In the genomic region with DNA sequence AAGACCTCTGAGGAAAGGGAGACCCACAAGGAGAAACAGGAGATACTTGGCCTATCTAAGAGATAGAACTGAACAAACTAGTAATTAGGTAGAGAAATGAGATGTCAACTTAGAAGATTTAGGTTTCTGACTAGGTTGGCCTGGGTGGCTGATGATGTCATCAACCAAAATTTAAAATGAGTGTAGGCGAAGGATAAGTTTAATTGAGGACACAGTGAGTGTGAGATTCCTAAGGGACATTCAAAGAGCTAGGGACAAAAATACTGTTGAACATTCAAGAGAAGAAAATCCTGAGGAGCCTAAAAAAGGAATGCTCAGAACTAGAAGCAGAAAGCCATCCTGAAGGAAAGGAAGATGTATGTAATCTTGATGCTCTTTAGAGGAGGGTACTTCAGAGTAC, we compare ENCODE assay signal across 31 mouse cellular contexts. TPM values are rescaled to one million over a fixed set of nuclear protein-coding genes. Genes with fewer than 3 reads are reported as not detected.
DNase-seq lines count a peak whose midpoint lies in the region; ATAC-seq and TF ChIP-seq lines count a peak whose summit lies in the region.
"Had no signal": no experiment of that assay in that cellular context is flagged by ENCODE, and none has a peak within 500 bp of the region (broad histone marks: within the 10 kb centered on the region; RNA-seq: fewer than 3 reads in every experiment).

No protein-coding gene starts in this region.

- no peak overlapping the region for H3K4me3 ChIP-seq in midbrain, embryonic 11.5 days (ENCODE audit: low read depth, low read length)
- H3K4me3 ChIP-seq in midbrain, embryonic 10.5 days: no peak overlapping the region
- H3K4me3 ChIP-seq in gastrocnemius, adult 2 months: no peak overlapping the region
- H3K4me3 ChIP-seq: embryonic facial prominence, embryonic 13.5 days; embryonic facial prominence, embryonic 15.5 days; erythroblast, embryonic 14.5 days; forebrain, embryonic 10.5 days; forebrain, embryonic 12.5 days had no signal

- H3K4me1 ChIP-seq in midbrain, embryonic 11.5 days (ENCODE audit: control insufficient read depth, insufficient read depth, low read length): no peaks in the 10 kb centered on the region
- H3K4me1 ChIP-seq in midbrain, embryonic 10.5 days: no peaks in the 10 kb centered on the region
- H3K4me1 ChIP-seq: embryonic facial prominence, embryonic 13.5 days; embryonic facial prominence, embryonic 15.5 days; forebrain, embryonic 10.5 days; forebrain, embryonic 12.5 days had no signal

- intact Hi-C loops in gastrocnemius, adult 2 months (cut with DNase I): no loop called here

- no peak for TF ChIP-seq CTCF in gastrocnemius, adult 2 months (IDR thresholded peaks at IDR 0.05)

- H3K36me3 ChIP-seq in midbrain, embryonic 11.5 days (ENCODE audit: control insufficient read depth, insufficient read depth, low read length): no peaks in the 10 kb centered on the region
- no peaks in the 10 kb centered on the region for H3K36me3 ChIP-seq in midbrain, embryonic 10.5 days
- H3K36me3 ChIP-seq: embryonic facial prominence, embryonic 13.5 days; embryonic facial prominence, embryonic 15.5 days; forebrain, embryonic 10.5 days; forebrain, embryonic 12.5 days; G1E had no signal

- no peak overlapping the region for H3K4me2 ChIP-seq in midbrain, embryonic 11.5 days
- H3K4me2 ChIP-seq: embryonic facial prominence, embryonic 13.5 days; embryonic facial prominence, embryonic 15.5 days; forebrain, embryonic 12.5 days had no signal

- no peak overlapping the region for H3K27ac ChIP-seq in midbrain, embryonic 11.5 days (ENCODE audit: low read depth, low read length)
- no peak overlapping the region for H3K27ac ChIP-seq in midbrain, embryonic 10.5 days (replicated peaks)
- no peak overlapping the region for H3K27ac ChIP-seq in gastrocnemius, adult 2 months
- H3K27ac ChIP-seq: embryonic facial prominence, embryonic 13.5 days; embryonic facial prominence, embryonic 15.5 days; forebrain, embryonic 10.5 days; forebrain, embryonic 12.5 days had no signal

- no peak for DNase-seq in frontal cortex, postnatal 10 days (ENCODE audit: low spot score in 2 of 2)
- peak; percentile 45 for DNase-seq in midbrain, embryonic 11.5 days (ENCODE audit: low spot score, missing footprints)
- DNase-seq in midbrain, embryonic 10.5 days (ENCODE audit: low spot score): no peak
- DNase-seq in gastrocnemius, adult 2 months: no peak
- DNase-seq: adrenal gland, adult 8-10 months; adrenal gland, postnatal 14 days; adrenal gland, postnatal 36 days; B cell, adult 2 months; cerebellum, adult 11 months; cerebellum, adult 18-20 months; cerebellum, adult 8-10 months; cerebellum, adult 9-11 months; cerebellum, postnatal 14 days; cerebellum, postnatal 36 days; embryo, embryonic 11 days had no signal

- H3K9me3 ChIP-seq in midbrain, embryonic 11.5 days (ENCODE audit: control insufficient read depth, low read length): no peaks in the 10 kb centered on the region
- H3K9me3 ChIP-seq in midbrain, embryonic 10.5 days (replicated peaks): no peaks in the 10 kb centered on the region
- H3K9me3 ChIP-seq: embryonic facial prominence, embryonic 13.5 days; embryonic facial prominence, embryonic 15.5 days; forebrain, embryonic 10.5 days; forebrain, embryonic 12.5 days; G1E had no signal

- ATAC-seq in frontal cortex, adult (ENCODE audit: low TSS enrichment): peak; percentile 62
- no peak for ATAC-seq in midbrain, embryonic 11.5 days (ENCODE audit: low FRiP score)
- ATAC-seq: activated CD4-positive, CD25-positive, alpha-beta regulatory T cell, adult 4 months; CD4-positive, CD25-positive, alpha-beta regulatory T cell, adult 4 months; forebrain, embryonic 14.5 days; forebrain, embryonic 16.5 days; Patski had no signal

- H3K27me3 ChIP-seq in midbrain, embryonic 11.5 days (ENCODE audit: control insufficient read depth, insufficient read depth, low read length): no peaks in the 10 kb centered on the region
- H3K27me3 ChIP-seq in midbrain, embryonic 10.5 days (ENCODE audit: low read depth, poor library complexity, severe bottlenecking): no peaks in the 10 kb centered on the region
- H3K27me3 ChIP-seq: CH12.LX; embryonic facial prominence, embryonic 13.5 days; embryonic facial prominence, embryonic 15.5 days; forebrain, embryonic 12.5 days; Patski had no signal

- no peak overlapping the region for H3K9ac ChIP-seq in midbrain, embryonic 11.5 days (ENCODE audit: low read length)
- H3K9ac ChIP-seq: embryonic facial prominence, embryonic 13.5 days; embryonic facial prominence, embryonic 15.5 days; forebrain, embryonic 12.5 days had no signal

- WGBS in midbrain, embryonic 11.5 days: 94% methylated on average over 1 of the region's 1 CpGs
- 95% methylated on average over 1 of the region's 1 CpGs for WGBS in midbrain, embryonic 10.5 days

RNA-seq across cellular contexts. Expression of gene Gm42669, which starts 8.7 kb away (rescaled TPM):
- polyA plus RNA-seq in midbrain, embryonic 11.5 days (2014; fragmentation: Nextera tagmentation; extraction: Ambion mirVana): 0.18 and 0.31 TPM in 2 replicates
- 0.15 and 0.26 TPM in 2 replicates for polyA plus RNA-seq in midbrain, embryonic 10.5 days (2016; fragmentation: Nextera tagmentation; extraction: Ambion mirVana)
- total RNA-seq in gastrocnemius, adult 2 months (2021): under 1 TPM in 1 of 2 experiments, not detected in 1; 0.08 TPM
- total RNA-seq: adrenal gland, adult 18-20 months; adrenal gland, postnatal 14 days; adrenal gland, postnatal 36 days had no signal

RNA-seq across cellular contexts. Expression of gene 1700028K03Rik, which starts 18.4 kb away (rescaled TPM):
- 0.19 and 0.22 TPM in 2 replicates for polyA plus RNA-seq in midbrain, embryonic 11.5 days (2014; fragmentation: Nextera tagmentation; extraction: Ambion mirVana)
- 0.04 and 0.20 TPM in 2 replicates for polyA plus RNA-seq in midbrain, embryonic 10.5 days (2016; fragmentation: Nextera tagmentation; extraction: Ambion mirVana)
- under 1 TPM in 1 of 2 experiments, not detected in 1; 0.11 TPM for total RNA-seq in gastrocnemius, adult 2 months (2021)
- total RNA-seq: adrenal gland, adult 18-20 months; adrenal gland, postnatal 14 days; CH12.LX; common myeloid progenitor, adult 5-6 weeks had no signal
- polyA plus RNA-seq: embryonic facial prominence, embryonic 11.5 days; erythroblast, embryonic 14.5 days; G1E had no signal
